Mouse (Mus musculus): ENCODE results near the gene Gm49711.

Gene Gm49711

GRCm38 (mm10) chr16:92120899-92121531 lies 62.9 kb downstream of the Gm49711 start:
- DNase-seq (ENCODE audit: low spot score in 2 of 2) = no peak

DNA sequence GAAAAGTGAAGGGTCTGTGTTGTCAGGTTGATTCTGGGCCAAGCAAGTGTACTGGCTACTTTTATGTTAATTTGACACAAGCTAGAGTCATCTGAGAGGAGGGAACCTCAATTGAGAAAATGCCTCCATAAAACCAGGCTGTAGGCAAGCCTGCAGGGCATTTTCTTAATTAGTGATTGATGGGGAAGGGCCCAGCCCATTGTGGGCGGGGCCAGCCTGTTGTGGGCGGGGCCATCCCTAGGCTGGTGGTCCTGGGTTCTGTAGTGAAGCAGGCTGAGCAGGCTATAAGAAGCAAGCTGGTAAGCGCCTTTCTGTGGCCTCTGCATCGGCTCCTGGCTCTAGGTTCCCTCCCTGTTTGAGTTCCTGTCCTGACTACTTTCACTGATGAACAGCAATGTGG lies 69.1 kb downstream of the Gm49711 start:
- no peak for DNase-seq (ENCODE audit: low spot score in 2 of 2)

- no peak for DNase-seq (ENCODE audit: low spot score in 2 of 2)
These were observed 69.5 kb downstream of the Gm49711 start for GRCm38 (mm10) chr16:92127666-92128065.

GRCm38 (mm10) chr16:92129843-92130242 lies 71.7 kb downstream of the Gm49711 start:
- no peak for DNase-seq (ENCODE audit: low spot score in 2 of 2)

GRCm38 (mm10) chr16:92132511-92132910 lies 74.4 kb downstream of the Gm49711 start:
- no peak for DNase-seq (ENCODE audit: low spot score in 2 of 2)

DNA sequence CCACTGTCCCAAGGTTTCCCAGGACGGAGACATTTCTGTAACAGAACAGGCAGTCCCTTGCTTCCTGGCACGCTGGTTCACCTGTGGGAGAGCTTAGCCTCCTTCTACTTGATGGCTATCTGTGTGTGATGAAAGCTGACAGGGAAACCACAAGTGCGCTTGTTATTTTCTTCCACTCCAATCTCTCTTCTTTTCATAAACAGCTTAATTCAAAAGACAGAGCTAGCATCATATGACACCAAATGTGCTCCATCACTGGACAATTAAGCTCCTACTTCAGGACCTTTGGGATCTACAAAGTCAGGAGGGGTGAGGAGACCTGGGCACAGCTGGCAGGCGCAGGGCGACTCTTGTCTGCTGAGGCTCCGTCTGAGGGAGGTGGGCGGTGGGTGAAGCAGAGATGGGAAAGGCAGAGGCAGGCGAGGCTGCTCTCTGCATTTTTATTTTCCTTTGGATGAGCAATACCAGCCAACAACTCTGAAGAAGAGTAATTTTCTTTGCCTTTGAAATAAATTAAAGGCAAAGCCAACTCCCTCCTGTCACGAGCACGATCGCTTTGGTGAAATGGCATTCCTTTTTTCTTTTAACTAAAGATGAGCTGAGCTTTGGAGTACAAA lies 76.1 kb downstream of the Gm49711 start:
- no peak for DNase-seq (ENCODE audit: low spot score in 2 of 2)

DNA sequence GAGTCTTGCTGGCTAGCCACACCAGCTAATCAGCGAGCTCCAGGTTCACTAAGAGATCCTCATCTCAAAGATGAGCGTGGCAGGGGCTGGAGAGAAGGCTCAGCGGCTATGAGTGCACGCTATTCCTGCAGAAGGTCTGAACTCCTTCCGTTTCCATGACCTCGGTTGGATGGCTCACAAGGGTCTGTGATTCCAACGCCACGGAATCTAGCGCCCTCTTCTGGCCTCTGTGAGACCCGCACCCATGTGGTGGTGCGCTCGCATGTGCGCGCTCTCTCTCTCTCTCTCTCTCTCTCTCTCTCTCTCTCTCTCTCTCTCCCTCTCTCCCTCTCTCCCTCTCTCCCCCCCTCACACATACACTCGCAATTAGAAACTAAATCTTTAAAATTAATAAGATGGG lies 78.2 kb downstream of the Gm49711 start:
- no peak for DNase-seq (ENCODE audit: low spot score in 2 of 2)

- DNase-seq (ENCODE audit: low spot score in 2 of 2) = no peak
These were observed 81.5 kb downstream of the Gm49711 start for GRCm38 (mm10) chr16:92139386-92140261.

GRCm38 (mm10) chr16:92140328-92140727 lies 82.2 kb downstream of the Gm49711 start:
- DNase-seq (ENCODE audit: low spot score in 2 of 2) = no peak

- DNase-seq (ENCODE audit: low spot score in 2 of 2) = no peak
These were observed 82.9 kb downstream of the Gm49711 start for GRCm38 (mm10) chr16:92141021-92141420.

DNA sequence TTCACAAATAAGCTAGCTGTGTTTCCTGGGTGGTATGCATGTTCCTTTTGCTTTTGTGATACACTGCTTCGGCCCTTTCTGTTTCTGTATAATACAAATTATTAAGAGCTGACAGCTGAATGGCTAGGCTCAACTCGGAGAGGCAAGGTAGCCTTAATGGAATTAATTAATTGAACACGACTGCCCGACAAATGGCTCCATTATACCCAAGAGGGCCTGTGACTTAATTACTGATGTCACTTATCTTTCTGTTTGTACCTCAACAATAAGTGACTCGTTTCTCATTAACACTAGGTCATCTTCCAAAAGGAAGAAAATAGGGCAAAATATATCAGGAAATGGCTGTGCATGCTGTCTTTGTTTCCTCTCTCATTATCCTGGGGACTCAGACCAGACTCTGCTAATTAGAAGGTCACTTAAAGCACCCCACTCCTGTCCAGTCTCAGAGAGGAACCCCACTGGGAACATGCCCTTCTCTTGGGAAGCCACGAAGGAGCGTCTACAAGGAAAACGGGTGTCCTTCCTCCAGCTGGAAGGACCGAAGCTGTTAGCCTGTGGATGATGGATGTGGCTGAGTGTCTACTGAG lies 84.4 kb downstream of the Gm49711 start:
- no peak for DNase-seq (ENCODE audit: low spot score in 2 of 2)

GRCm38 (mm10) chr16:92147631-92148366 lies 89.7 kb downstream of the Gm49711 start:
- DNase-seq (ENCODE audit: low spot score in 2 of 2) = no peak

- no peak for DNase-seq (ENCODE audit: low spot score in 2 of 2)
These were observed 90.2 kb downstream of the Gm49711 start for GRCm38 (mm10) chr16:92148367-92148728.

- DNase-seq (ENCODE audit: low spot score in 2 of 2) = no peak
These were observed 92.9 kb downstream of the Gm49711 start for GRCm38 (mm10) chr16:92150975-92151374.

DNA sequence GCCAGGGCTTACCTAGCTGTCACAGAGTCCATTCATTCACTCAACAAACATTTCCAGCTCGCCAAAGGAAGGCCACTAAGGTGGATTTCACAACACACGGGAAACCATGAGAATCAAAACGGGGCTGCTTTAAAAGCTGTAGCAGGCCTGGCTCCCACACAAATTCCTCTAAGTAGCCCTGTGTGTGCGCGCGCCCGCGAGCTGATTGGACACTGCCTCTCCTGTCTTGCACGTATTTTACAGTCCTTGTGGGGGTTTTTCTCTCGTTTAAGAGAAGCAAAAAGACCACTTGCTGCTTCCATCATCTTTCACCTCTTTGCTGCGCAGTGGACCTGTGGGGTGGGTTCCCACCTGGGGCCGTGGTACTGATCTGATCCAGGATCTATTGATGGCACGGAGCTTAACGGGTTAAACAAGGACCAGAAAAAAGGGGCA lies 99.9 kb downstream of the Gm49711 start:
- DNase-seq (ENCODE audit: low spot score in 2 of 2) = no peak

- DNase-seq (ENCODE audit: low spot score in 2 of 2) = peak in 1 of 2 experiments; percentile 10
These were observed 100.5 kb downstream of the Gm49711 start for GRCm38 (mm10) chr16:92158461-92159091.

GRCm38 (mm10) chr16:92159114-92159513 lies 101.0 kb downstream of the Gm49711 start:
- DNase-seq (ENCODE audit: low spot score in 2 of 2) = no peak

DNA sequence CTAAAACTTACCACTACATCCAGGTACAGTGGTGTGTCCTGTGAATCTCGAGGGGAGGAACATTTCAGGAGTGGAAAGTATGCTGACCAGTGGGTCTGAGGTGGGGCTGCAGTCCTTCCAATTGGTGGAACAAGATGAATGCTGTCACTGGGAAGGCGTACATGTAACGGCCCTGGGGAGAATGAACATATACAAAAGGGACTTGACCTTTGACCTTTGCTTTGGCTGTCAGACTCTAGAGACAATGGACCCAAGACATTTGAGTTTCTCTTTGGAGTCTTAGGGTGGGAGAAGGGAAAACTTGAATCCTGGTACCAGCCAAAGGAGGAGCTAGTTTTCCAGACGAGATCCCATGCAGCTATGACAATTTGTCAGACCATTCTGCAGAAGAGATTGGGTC lies 104.2 kb downstream of the Gm49711 start:
- DNase-seq (ENCODE audit: low spot score in 2 of 2) = no peak

GRCm38 (mm10) chr16:92163545-92163944 lies 105.4 kb downstream of the Gm49711 start:
- no peak for DNase-seq (ENCODE audit: low spot score in 2 of 2)

DNA sequence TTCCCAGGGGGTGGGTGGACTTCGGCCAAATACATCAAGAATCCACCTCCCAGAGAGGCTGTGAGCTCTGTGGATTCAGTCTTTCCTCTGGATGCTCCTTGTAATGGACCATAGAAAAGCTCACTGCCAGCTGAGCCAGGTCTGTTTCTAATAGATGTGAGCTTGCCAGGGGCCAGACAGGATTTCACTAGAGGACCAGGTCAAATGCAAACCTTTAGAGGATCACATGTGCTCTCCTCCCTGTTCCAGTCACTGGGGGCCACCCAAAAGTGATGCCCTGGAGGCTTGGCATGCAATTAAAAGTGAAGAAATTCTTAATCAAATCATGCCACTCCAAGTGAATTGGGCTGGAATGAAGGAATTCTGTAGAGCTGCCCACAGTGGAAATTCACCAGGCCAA lies 117.9 kb downstream of the Gm49711 start:
- no peak for DNase-seq (ENCODE audit: low spot score in 2 of 2)

DNA sequence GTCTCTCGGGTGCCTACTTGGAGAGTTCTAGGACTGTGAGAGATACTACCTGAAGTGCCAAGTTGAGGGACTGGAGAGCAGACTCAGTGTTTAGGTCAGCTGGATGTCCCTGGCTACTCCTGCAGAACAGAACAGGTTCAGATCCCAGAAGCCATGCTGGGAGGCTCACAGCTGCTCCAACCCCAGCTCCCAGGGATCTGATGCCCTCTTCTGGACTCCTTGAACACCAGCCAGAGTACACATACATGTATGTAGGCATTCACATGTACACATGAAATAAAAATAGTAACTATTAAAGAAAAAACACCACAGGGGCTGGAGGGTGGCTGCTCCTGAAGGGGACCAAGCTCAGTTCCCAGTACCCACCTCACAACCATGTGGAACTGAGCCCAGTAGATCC lies 119.6 kb downstream of the Gm49711 start:
- DNase-seq (ENCODE audit: low spot score in 2 of 2) = no peak
